In genomic region chr13:48998591-48998990, GRCm38 (mm10) we compare ENCODE assay signal across 10 mouse cellular contexts. TPM values are rescaled to one million over a fixed set of nuclear protein-coding genes. Genes with fewer than 3 reads are reported as not detected.
DNase-seq lines count a peak whose midpoint lies in the region; ATAC-seq and TF ChIP-seq lines count a peak whose summit lies in the region.
"Had no signal": no experiment of that assay in that cellular context is flagged by ENCODE, and none has a peak within 500 bp of the region (broad histone marks: within the 10 kb centered on the region; RNA-seq: fewer than 3 reads in every experiment).

No protein-coding gene starts in this region.

- no peaks in the 10 kb centered on the region for H3K9me3 ChIP-seq in midbrain, embryonic 11.5 days (ENCODE audit: control insufficient read depth, low read length)
- no peaks in the 10 kb centered on the region for H3K9me3 ChIP-seq in midbrain, embryonic 15.5 days
- no peaks in the 10 kb centered on the region for H3K9me3 ChIP-seq in intestine, embryonic 16.5 days (ENCODE audit: control insufficient read depth, low read length)
- H3K9me3 ChIP-seq in midbrain, postnatal 0 days (ENCODE audit: low read length), result no peaks in the 10 kb centered on the region
- H3K9me3 ChIP-seq: embryonic facial prominence, embryonic 15.5 days; megakaryocyte, embryonic 14.5 days had no signal

- no peak overlapping the region for H3K9ac ChIP-seq in midbrain, embryonic 11.5 days (ENCODE audit: low read length)
- no peak overlapping the region for H3K9ac ChIP-seq in midbrain, embryonic 15.5 days
- H3K9ac ChIP-seq in intestine, embryonic 16.5 days (ENCODE audit: low read depth, low read length), result no peak overlapping the region
- no peak overlapping the region for H3K9ac ChIP-seq in midbrain, postnatal 0 days (replicated peaks; ENCODE audit: low read length, poor library complexity, severe bottlenecking)
- H3K9ac ChIP-seq: embryonic facial prominence, embryonic 15.5 days had no signal

- peak; percentile 96 for DNase-seq in midbrain, embryonic 11.5 days (ENCODE audit: low spot score, missing footprints)
- DNase-seq in brain, embryonic 14.5 days (ENCODE audit: low read depth), result peak; percentile 81
- DNase-seq in left cerebral cortex, postnatal 10 days (ENCODE audit: extremely low spot score in 1 of 2, low spot score in 2 of 2), result peak; percentile 38 to 57
- DNase-seq in midbrain, postnatal 0 days (ENCODE audit: low spot score), result peak; percentile 69
- peak; percentile 72 for DNase-seq in testis, postnatal 10 days (ENCODE audit: low spot score)

- TF ChIP-seq POLR2A in brain, embryonic 14.5 days (IDR thresholded peaks at IDR 0.05; ENCODE audit: borderline replicate concordance, extremely low read depth, insufficient read depth, insufficient read length, poor library complexity, severe bottlenecking), result no peak

- 10% methylated on average over 6 of the region's 6 CpGs for WGBS in midbrain, embryonic 11.5 days
- 8% methylated on average over 6 of the region's 6 CpGs for whole genome bisulfite sequencing in midbrain, embryonic 15.5 days
- 11% methylated on average over 6 of the region's 6 CpGs for WGBS in intestine, embryonic 16.5 days
- whole genome bisulfite sequencing in midbrain, postnatal 0 days, result 15% methylated on average over 6 of the region's 6 CpGs

- H3K36me3 ChIP-seq in midbrain, embryonic 11.5 days (ENCODE audit: control insufficient read depth, insufficient read depth, low read length), result no peaks in the 10 kb centered on the region
- no peaks in the 10 kb centered on the region for H3K36me3 ChIP-seq in midbrain, embryonic 15.5 days (replicated peaks)
- H3K36me3 ChIP-seq in intestine, embryonic 16.5 days (ENCODE audit: control insufficient read depth, insufficient read depth, low read length), result no peaks in the 10 kb centered on the region
- no peaks in the 10 kb centered on the region for H3K36me3 ChIP-seq in midbrain, postnatal 0 days (ENCODE audit: insufficient read depth, low read length)
- H3K36me3 ChIP-seq: embryonic facial prominence, embryonic 15.5 days had no signal

- peak; percentile 62; the same call in 1 of the 2 replicates for TF ChIP-seq CTCF in brain, embryonic 14.5 days (IDR thresholded peaks at IDR 0.05; ENCODE audit: borderline replicate concordance, extremely low read depth, insufficient read depth, insufficient read length)
- peak; percentile 69 for TF ChIP-seq CTCF in midbrain, postnatal 0 days (IDR thresholded peaks at IDR 0.05)

- no peak overlapping the region for H3K27ac ChIP-seq in midbrain, embryonic 11.5 days (ENCODE audit: low read depth, low read length)
- no peak overlapping the region for H3K27ac ChIP-seq in midbrain, embryonic 15.5 days
- H3K27ac ChIP-seq in intestine, embryonic 16.5 days (ENCODE audit: low read length), result no peak overlapping the region
- no peak overlapping the region for H3K27ac ChIP-seq in midbrain, postnatal 0 days (ENCODE audit: low read depth, low read length)
- H3K27ac ChIP-seq: embryonic facial prominence, embryonic 15.5 days had no signal

- ATAC-seq in midbrain, embryonic 11.5 days (ENCODE audit: low FRiP score), result peak; percentile 52; the same call in 1 of the 2 replicates
- ATAC-seq in midbrain, embryonic 15.5 days (replicated peaks), result no peak; the same call in 1 of the 2 replicates
- peak; percentile 54; the same call in 1 of the 2 replicates for ATAC-seq in erythroid progenitor cell, adult 5-6 weeks (replicated peaks; ENCODE audit: low FRiP score, poor library complexity, severe bottlenecking)
- peak; percentile 36; the same call in 1 of the 2 replicates for ATAC-seq in intestine, embryonic 16.5 days
- no peak for ATAC-seq in midbrain, postnatal 0 days (ENCODE audit: low FRiP score)

- H3K4me3 ChIP-seq in midbrain, embryonic 11.5 days (ENCODE audit: low read depth, low read length), result no peak overlapping the region
- no peak overlapping the region for H3K4me3 ChIP-seq in midbrain, embryonic 15.5 days
- H3K4me3 ChIP-seq in intestine, embryonic 16.5 days (ENCODE audit: low read length), result no peak overlapping the region
- no peak overlapping the region for H3K4me3 ChIP-seq in midbrain, postnatal 0 days (ENCODE audit: low read depth, low read length)
- H3K4me3 ChIP-seq: embryonic facial prominence, embryonic 15.5 days; megakaryocyte, embryonic 14.5 days had no signal

- H3K4me1 ChIP-seq in midbrain, embryonic 11.5 days (ENCODE audit: control insufficient read depth, insufficient read depth, low read length), result peaks cover 4% of the 10 kb centered on the region
- peaks cover 8% of the 10 kb centered on the region for H3K4me1 ChIP-seq in midbrain, embryonic 15.5 days
- no peaks in the 10 kb centered on the region for H3K4me1 ChIP-seq in intestine, embryonic 16.5 days (ENCODE audit: control insufficient read depth, insufficient read depth, low read length)
- peaks cover 5% of the 10 kb centered on the region; the same call in 1 of the 2 replicates for H3K4me1 ChIP-seq in midbrain, postnatal 0 days (ENCODE audit: insufficient read depth, low read length)
- H3K4me1 ChIP-seq: embryonic facial prominence, embryonic 15.5 days had no signal

- no peaks in the 10 kb centered on the region for H3K27me3 ChIP-seq in midbrain, embryonic 11.5 days (ENCODE audit: control insufficient read depth, insufficient read depth, low read length)
- no peaks in the 10 kb centered on the region for H3K27me3 ChIP-seq in midbrain, embryonic 15.5 days (replicated peaks)
- H3K27me3 ChIP-seq in intestine, embryonic 16.5 days (replicated peaks; ENCODE audit: control insufficient read depth, insufficient read depth, low read length), result no peaks in the 10 kb centered on the region
- no peaks in the 10 kb centered on the region for H3K27me3 ChIP-seq in midbrain, postnatal 0 days (ENCODE audit: insufficient read depth, low read length)
- H3K27me3 ChIP-seq: embryonic facial prominence, embryonic 15.5 days had no signal

- intact Hi-C loops in left cerebral cortex, postnatal 10 days (cut with DNase I), result no loop called here

- H3K4me2 ChIP-seq in midbrain, embryonic 11.5 days, result no peak overlapping the region
- H3K4me2 ChIP-seq in midbrain, embryonic 15.5 days, result no peak overlapping the region
- H3K4me2 ChIP-seq in intestine, embryonic 16.5 days (ENCODE audit: low read depth, low read length), result no peak overlapping the region
- no peak overlapping the region for H3K4me2 ChIP-seq in midbrain, postnatal 0 days (ENCODE audit: low read depth, low read length, poor library complexity, severe bottlenecking)
- H3K4me2 ChIP-seq: embryonic facial prominence, embryonic 15.5 days had no signal

RNA-seq across cellular contexts. Expression of gene Fam120a, which starts 30.8 kb away (rescaled TPM):
- polyA plus RNA-seq in midbrain, embryonic 11.5 days (2014; fragmentation: Nextera tagmentation; extraction: Ambion mirVana), result 17.1 and 19.3 TPM in 2 replicates
- polyA plus RNA-seq in midbrain, embryonic 15.5 days (2015; fragmentation: Nextera tagmentation; extraction: Ambion mirVana), result 10.7 and 11.0 TPM in 2 replicates
- polyA plus RNA-seq in brain, embryonic 14.5 days (2012; rRNA removed), result 53.8 and 63.0 TPM in 2 replicates
- 158 and 188 TPM in 2 replicates for total RNA-seq in erythroid progenitor cell, adult 5-6 weeks (2015; ENCODE audit: low replicate concordance)
- total RNA-seq in erythroid progenitor cell, adult 5-6 weeks (2017; ENCODE audit: low replicate concordance), result 102 and 103 TPM in 2 replicates
- polyA plus RNA-seq in intestine, embryonic 16.5 days (2015; fragmentation: Nextera tagmentation; extraction: Ambion mirVana), result 25.7 and 26.0 TPM in 2 replicates
- total RNA-seq in left cerebral cortex, postnatal 10 days (2021), result 10 to 100 TPM; 95.2 to 96.8 TPM
- 45.6 and 58.3 TPM in 2 replicates for total RNA-seq in midbrain, postnatal 0 days (2014; rRNA removed)
- polyA plus RNA-seq in midbrain, postnatal 0 days (2015; fragmentation: Nextera tagmentation; extraction: Ambion mirVana), result 8.5 and 9.5 TPM in 2 replicates

Comparison
In these comparisons a context has a peak if more than half of its experiments do, and no peak if none do; other contexts are left out.
1. ATAC-seq: peak in midbrain, embryonic 11.5 days (single experiment), erythroid progenitor cell, adult 5-6 weeks (single experiment) and intestine, embryonic 16.5 days (single experiment); none in midbrain, embryonic 15.5 days (single experiment) and midbrain, postnatal 0 days (single experiment).
2. Peak in every context shown above with its lines, with median percentiles within 50 percentile points of each other: DNase-seq.